Mouse (Mus musculus): ENCODE results near the gene Cers2. TPM values are rescaled to one million over a fixed set of nuclear protein-coding genes. Genes with fewer than 3 reads are reported as not detected.

Cers2 gene
- polyA plus RNA-seq (2012; rRNA removed) = 95.7 and 101 TPM in 2 replicates

- Histone ChIP-seq H3K36me3 (ENCODE audit: control insufficient read depth, insufficient read depth, low read length) (no peaks in the 10 kb centered on the region), H3K4me3 (ENCODE audit: extremely low read depth, insufficient read depth, insufficient read length) (peak within 1 kb of the TSS; percentile 93), H3K4me1 (ENCODE audit: control insufficient read depth, insufficient read depth, insufficient read length) (peaks cover 23% of the 10 kb centered on the region; the same call in 1 of the 2 replicates), H3K27me3 (ENCODE audit: control insufficient read depth, insufficient read depth, low read length) (no peaks in the 10 kb centered on the region), H3K27ac (ENCODE audit: insufficient read depth, low read length) (peak within 1 kb of the TSS; percentile 93)
- DNase-seq (ENCODE audit: low read depth in 1 of 2, low spot score in 2 of 2) = no peak
- WGBS = 12% methylated on average over 27 of the region's 27 CpGs
- TF ChIP-seq POLR2A (IDR thresholded peaks at IDR 0.05; ENCODE audit: low read depth, low read length) (no peak), CTCF (IDR thresholded peaks at IDR 0.05; ENCODE audit: extremely low read depth, insufficient read depth, insufficient read length, insufficient replicate concordance) (no peak)
Measured at GRCm38 (mm10) chr3:95314486-95315093, at the start of gene Cers2. TSS of gene Cers2 (plus strand) at chr3:95314791.

DNA sequence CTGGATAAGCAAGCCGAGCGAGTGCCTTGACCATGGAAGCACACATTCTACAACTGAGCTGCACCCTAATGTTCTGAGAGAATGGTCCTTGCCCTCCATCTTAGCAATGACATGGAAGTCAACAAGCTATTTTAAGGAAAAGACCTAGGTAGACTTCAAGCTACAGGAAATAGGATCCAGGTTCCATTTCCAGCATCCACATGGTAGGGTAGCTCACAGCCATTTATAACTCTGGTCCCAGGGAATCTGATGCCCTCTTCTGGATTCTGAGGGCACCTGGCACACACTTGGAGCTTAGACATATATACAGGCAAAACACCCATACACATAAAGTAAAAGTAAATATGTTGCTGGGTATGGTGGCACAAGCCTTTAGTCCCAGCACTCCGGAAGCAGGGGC, 48.5 kb upstream of the Cers2 start:
- no peaks in the 10 kb centered on the region for H3K27me3 ChIP-seq (ENCODE audit: control insufficient read depth, insufficient read depth, low read length)
- no peak overlapping the region for H3K27ac ChIP-seq (ENCODE audit: insufficient read depth, low read length)
- peaks cover 13% of the 10 kb centered on the region for H3K36me3 ChIP-seq (ENCODE audit: control insufficient read depth, insufficient read depth, low read length)
- no peak for DNase-seq (ENCODE audit: low read depth in 1 of 2, low spot score in 2 of 2)
- H3K4me3 ChIP-seq (ENCODE audit: extremely low read depth, insufficient read depth, insufficient read length) = no peak overlapping the region
- H3K4me1 ChIP-seq (ENCODE audit: control insufficient read depth, insufficient read depth, insufficient read length) = no peaks in the 10 kb centered on the region
- WGBS = 96% methylated on average over 3 of the region's 3 CpGs
- TF ChIP-seq POLR2A (IDR thresholded peaks at IDR 0.05; ENCODE audit: low read depth, low read length) (no peak), CTCF (IDR thresholded peaks at IDR 0.05; ENCODE audit: extremely low read depth, insufficient read depth, insufficient read length, insufficient replicate concordance) (no peak)

DNA sequence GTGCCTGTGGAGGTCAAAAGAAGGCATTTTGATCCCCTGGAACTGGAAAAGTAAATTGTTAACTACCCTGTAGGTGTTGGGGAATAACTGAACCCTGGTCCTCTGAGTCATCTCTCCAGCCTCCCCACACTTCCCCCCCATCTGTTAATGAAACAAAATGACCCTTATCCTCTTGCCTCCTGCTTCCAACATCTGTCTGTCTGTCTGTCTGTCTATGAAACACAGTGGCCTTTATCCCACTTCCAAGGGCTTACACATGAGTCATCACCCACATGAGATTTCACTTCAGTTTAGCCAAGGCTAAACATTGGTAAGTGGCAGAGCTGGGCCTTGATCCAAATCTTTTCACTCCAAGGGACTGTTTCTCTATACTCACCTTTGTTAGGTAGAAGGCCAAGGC, 46.7 kb upstream of the Cers2 start:
- Histone ChIP-seq H3K4me3 (ENCODE audit: extremely low read depth, insufficient read depth, insufficient read length) (no peak overlapping the region), H3K4me1 (ENCODE audit: control insufficient read depth, insufficient read depth, insufficient read length) (no peaks in the 10 kb centered on the region), H3K27ac (ENCODE audit: insufficient read depth, low read length) (no peak overlapping the region), H3K27me3 (ENCODE audit: control insufficient read depth, insufficient read depth, low read length) (no peaks in the 10 kb centered on the region), H3K36me3 (ENCODE audit: control insufficient read depth, insufficient read depth, low read length) (peaks cover 10% of the 10 kb centered on the region)
- no peak for DNase-seq (ENCODE audit: low read depth in 1 of 2, low spot score in 2 of 2)
- TF ChIP-seq CTCF (IDR thresholded peaks at IDR 0.05; ENCODE audit: extremely low read depth, insufficient read depth, insufficient read length, insufficient replicate concordance) (no peak), POLR2A (IDR thresholded peaks at IDR 0.05; ENCODE audit: low read depth, low read length) (no peak)

DNA sequence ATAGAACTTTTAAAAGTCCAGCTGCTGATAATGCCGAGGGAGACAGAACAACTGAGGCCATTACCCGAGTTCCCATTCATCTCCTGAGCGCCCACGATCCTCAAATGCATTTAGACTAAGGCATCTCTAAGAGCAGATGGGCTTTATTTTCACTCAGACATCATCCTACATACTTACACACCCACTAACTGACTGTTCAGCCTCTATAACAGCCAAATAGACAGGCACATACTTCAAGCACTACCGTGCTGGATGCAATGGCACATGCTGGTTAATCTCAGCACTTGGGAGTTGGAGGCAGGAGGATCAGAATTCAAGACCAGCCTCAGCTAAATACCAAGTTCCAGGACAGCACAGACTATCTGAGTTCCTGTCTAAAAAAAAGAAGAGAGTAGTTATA, 44.8 kb upstream of the Cers2 start:
- Histone ChIP-seq H3K27me3 (ENCODE audit: control insufficient read depth, insufficient read depth, low read length) (no peaks in the 10 kb centered on the region), H3K36me3 (ENCODE audit: control insufficient read depth, insufficient read depth, low read length) (peaks cover 8% of the 10 kb centered on the region), H3K27ac (ENCODE audit: insufficient read depth, low read length) (no peak overlapping the region), H3K4me3 (ENCODE audit: extremely low read depth, insufficient read depth, insufficient read length) (no peak overlapping the region), H3K4me1 (ENCODE audit: control insufficient read depth, insufficient read depth, insufficient read length) (no peaks in the 10 kb centered on the region)
- WGBS = 95% methylated on average over 5 of the region's 5 CpGs
- DNase-seq (ENCODE audit: low read depth in 1 of 2, low spot score in 2 of 2) = no peak
- TF ChIP-seq CTCF (IDR thresholded peaks at IDR 0.05; ENCODE audit: extremely low read depth, insufficient read depth, insufficient read length, insufficient replicate concordance) = no peak
- TF ChIP-seq POLR2A (IDR thresholded peaks at IDR 0.05; ENCODE audit: low read depth, low read length) = no peak

DNA sequence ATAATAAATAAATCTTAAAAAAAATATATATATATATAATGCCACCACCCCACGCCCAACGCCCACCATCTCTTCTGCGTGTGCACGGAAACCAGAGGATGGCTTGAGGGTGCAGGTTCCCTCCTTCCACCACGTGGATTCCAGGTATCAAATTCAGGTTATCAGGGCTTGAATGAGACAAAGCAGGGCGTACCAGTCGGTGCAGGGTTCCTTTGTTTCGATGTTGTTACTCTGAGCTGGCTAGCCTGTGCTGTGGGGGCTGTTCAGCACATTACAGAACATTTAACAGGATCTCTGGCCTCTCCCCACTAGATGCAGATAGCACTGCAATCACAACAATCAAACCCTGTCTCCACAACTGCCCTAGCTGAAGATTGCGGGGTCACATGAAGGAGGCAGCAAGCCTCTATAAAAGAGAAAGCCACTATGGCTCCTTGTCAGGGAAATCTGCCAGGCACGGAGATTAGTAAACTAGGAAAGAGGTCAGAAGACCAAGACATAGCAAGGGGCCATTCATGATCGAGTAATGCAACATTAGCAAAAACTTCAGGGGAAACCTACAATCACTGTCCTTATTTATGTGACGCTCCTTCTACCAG, 43.7 kb upstream of the Cers2 start:
- no peaks in the 10 kb centered on the region for H3K4me1 ChIP-seq (ENCODE audit: control insufficient read depth, insufficient read depth, insufficient read length)
- DNase-seq (ENCODE audit: low read depth in 1 of 2, low spot score in 2 of 2) = no peak
- H3K36me3 ChIP-seq (ENCODE audit: control insufficient read depth, insufficient read depth, low read length) = peaks cover 6% of the 10 kb centered on the region
- TF ChIP-seq CTCF (IDR thresholded peaks at IDR 0.05; ENCODE audit: extremely low read depth, insufficient read depth, insufficient read length, insufficient replicate concordance) (no peak), POLR2A (IDR thresholded peaks at IDR 0.05; ENCODE audit: low read depth, low read length) (no peak)
- no peak overlapping the region for H3K4me3 ChIP-seq (ENCODE audit: extremely low read depth, insufficient read depth, insufficient read length)
- H3K27ac ChIP-seq (ENCODE audit: insufficient read depth, low read length) = no peak overlapping the region
- 91% methylated on average over 12 of the region's 12 CpGs for WGBS
- no peaks in the 10 kb centered on the region for H3K27me3 ChIP-seq (ENCODE audit: control insufficient read depth, insufficient read depth, low read length)

GRCm38 (mm10) chr3:95273471-95273870, 41.1 kb upstream of the Cers2 start:
- Histone ChIP-seq H3K27me3 (ENCODE audit: control insufficient read depth, insufficient read depth, low read length) (no peaks in the 10 kb centered on the region), H3K27ac (ENCODE audit: insufficient read depth, low read length) (no peak overlapping the region), H3K4me1 (ENCODE audit: control insufficient read depth, insufficient read depth, insufficient read length) (no peaks in the 10 kb centered on the region), H3K4me3 (ENCODE audit: extremely low read depth, insufficient read depth, insufficient read length) (no peak overlapping the region), H3K36me3 (ENCODE audit: control insufficient read depth, insufficient read depth, low read length) (peaks cover 2% of the 10 kb centered on the region; the same call in 1 of the 2 replicates)
- WGBS = 92% methylated on average over 5 of the region's 5 CpGs
- TF ChIP-seq POLR2A (IDR thresholded peaks at IDR 0.05; ENCODE audit: low read depth, low read length) (no peak), CTCF (IDR thresholded peaks at IDR 0.05; ENCODE audit: extremely low read depth, insufficient read depth, insufficient read length, insufficient replicate concordance) (no peak)
- DNase-seq (ENCODE audit: low read depth in 1 of 2, low spot score in 2 of 2) = no peak

DNA sequence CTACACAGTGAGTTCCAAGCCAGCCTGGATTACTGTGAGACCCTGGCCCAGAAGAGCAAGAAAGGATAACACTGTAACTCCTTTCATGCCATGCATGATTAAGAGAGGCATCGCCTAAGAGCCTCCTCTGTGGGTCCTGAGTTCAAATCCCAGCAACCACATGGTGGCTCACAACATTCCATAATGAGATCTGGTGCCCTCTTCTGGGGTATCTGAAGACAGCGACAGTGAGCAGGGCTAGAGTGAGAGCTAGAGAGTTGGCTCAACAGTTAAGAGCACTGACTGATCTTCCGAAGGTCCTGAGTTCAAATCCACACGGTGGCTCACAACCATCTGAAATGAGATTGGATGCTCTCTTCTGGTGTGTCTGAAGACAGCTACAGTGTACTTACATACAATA, 40.1 kb upstream of the Cers2 start:
- no peak for DNase-seq (ENCODE audit: low read depth in 1 of 2, low spot score in 2 of 2)
- TF ChIP-seq POLR2A (IDR thresholded peaks at IDR 0.05; ENCODE audit: low read depth, low read length) (no peak), CTCF (IDR thresholded peaks at IDR 0.05; ENCODE audit: extremely low read depth, insufficient read depth, insufficient read length, insufficient replicate concordance) (no peak)
- no peak overlapping the region for H3K27ac ChIP-seq (ENCODE audit: insufficient read depth, low read length)
- H3K4me3 ChIP-seq (ENCODE audit: extremely low read depth, insufficient read depth, insufficient read length) = no peak overlapping the region
- H3K4me1 ChIP-seq (ENCODE audit: control insufficient read depth, insufficient read depth, insufficient read length) = no peaks in the 10 kb centered on the region
- no peaks in the 10 kb centered on the region for H3K27me3 ChIP-seq (ENCODE audit: control insufficient read depth, insufficient read depth, low read length)
- WGBS = 95% methylated on average over 4 of the region's 4 CpGs
- H3K36me3 ChIP-seq (ENCODE audit: control insufficient read depth, insufficient read depth, low read length) = peaks cover 2% of the 10 kb centered on the region; the same call in 1 of the 2 replicates

All from spleen, adult 2 months (tissue).